Mouse (Mus musculus): ENCODE data around the gene BC034090.
"Not testable (repeated sequence)": the region's sequence is repeated elsewhere in the genome, so short reads cannot be mapped to it uniquely, and the experiment has no call there.

BC034090 gene

GRCm38 (mm10) chr1:155191219-155191618 lies 53.0 kb downstream of the BC034090 start:
- DNase-seq (ENCODE audit: low spot score) = no peak

GRCm38 (mm10) chr1:155188656-155189055 lies 55.6 kb downstream of the BC034090 start:
- DNase-seq (ENCODE audit: low spot score) = no peak

- no peak for DNase-seq (ENCODE audit: low spot score)
Observed at GRCm38 (mm10) chr1:155184191-155184590, 60.1 kb downstream of the BC034090 start.

GRCm38 (mm10) chr1:155178192-155178924 lies 65.9 kb downstream of the BC034090 start:
- DNase-seq (ENCODE audit: low spot score) = no peak

GRCm38 (mm10) chr1:155174424-155174823 lies 69.8 kb downstream of the BC034090 start:
- DNase-seq (ENCODE audit: low spot score) = no peak

- DNase-seq (ENCODE audit: low spot score) = not testable (repeated sequence)
Observed at GRCm38 (mm10) chr1:155173644-155174016, 70.6 kb downstream of the BC034090 start.

- DNase-seq (ENCODE audit: low spot score) = no peak
Observed at GRCm38 (mm10) chr1:155172895-155173643, 71.2 kb downstream of the BC034090 start.

- DNase-seq (ENCODE audit: low spot score) = no peak
Observed at GRCm38 (mm10) chr1:155169935-155170334, 74.3 kb downstream of the BC034090 start.

GRCm38 (mm10) chr1:155167453-155167852 lies 76.8 kb downstream of the BC034090 start:
- DNase-seq (ENCODE audit: low spot score) = no peak
